Mouse (Mus musculus) kidney, adult 2 months (tissue): Measurements from ENCODE around the gene Pcmt1. TPM values are rescaled to one million over a fixed set of nuclear protein-coding genes. Genes with fewer than 3 reads are reported as not detected.
A peak's percentile ranks its signal among the peaks of the same experiment; 100 is the strongest.

ENCODE experiments used
- DNase-seq: peaks from one replicate; pipeline ENCODE4 v3.0.0; 2021
- H3K27ac ChIP-seq: fragments of 200-500 bp; 2 replicates; pipeline ENCODE4 v1.5.1; 2012; ENCODE audit warnings: low read depth, low read length, control low read depth, inconsistent platforms; ENCODE audit not compliant: insufficient read depth
- H3K27me3 ChIP-seq: fragments of 200-500 bp; replicated peaks from 2 replicates; pipeline ENCODE4 v1.6.1; 2012; ENCODE audit warnings: mild to moderate bottlenecking, moderate library complexity, low read length, inconsistent platforms; ENCODE audit not compliant: control insufficient read depth, insufficient read depth
- H3K36me3 ChIP-seq: fragments of 200-500 bp; 2 replicates; pipeline ENCODE4 v1.6.1; 2012; ENCODE audit warnings: mild to moderate bottlenecking, moderate library complexity, low read length, inconsistent platforms; ENCODE audit not compliant: control insufficient read depth, insufficient read depth
- H3K4me1 ChIP-seq: fragments of 200-500 bp; 2 replicates; pipeline ENCODE4 v1.6.1; 2011; ENCODE audit warnings: low read length; ENCODE audit not compliant: control insufficient read depth, insufficient read depth
- H3K4me3 ChIP-seq: fragments of 200-500 bp; 2 replicates; pipeline ENCODE4 v1.5.1; 2011; ENCODE audit warnings: mild to moderate bottlenecking, low read depth, low read length, control low read depth; ENCODE audit not compliant: insufficient read depth
- CTCF ChIP-seq: fragments of 200-500 bp; conservative IDR thresholded peaks from 2 replicates; pipeline ENCODE4 v1.5.1; 2011; ENCODE audit warnings: low read depth, mild to moderate bottlenecking, control low read depth, low read length, moderate library complexity, mixed read lengths; ENCODE audit not compliant: insufficient read depth, insufficient read length
- POLR2A ChIP-seq: fragments of 200-500 bp; IDR thresholded peaks from one replicate; pipeline ENCODE4 v1.6.1; 2011; ENCODE audit warnings: low read depth, low read length, control low read depth
- WGBS: fragments of 180-500 bp; shearing (Covaris S2); methylation state at CpG from one replicate; pipeline ENCODE4 v1.1.7; 2018; 5-methylcytosine and 5-hydroxymethylcytosine counted together
- polyA plus RNA-seq: library from polyadenylated mRNA; depleted of rRNA; stranded (reverse); fragments of >200 nt; gene quantifications from 2 replicates; pipeline ENCODE4 v1.2.3, GENCODE M21; 2012

Gene Pcmt1
- polyA plus RNA-seq, 1 experiment, result 38.4 TPM

DNA sequence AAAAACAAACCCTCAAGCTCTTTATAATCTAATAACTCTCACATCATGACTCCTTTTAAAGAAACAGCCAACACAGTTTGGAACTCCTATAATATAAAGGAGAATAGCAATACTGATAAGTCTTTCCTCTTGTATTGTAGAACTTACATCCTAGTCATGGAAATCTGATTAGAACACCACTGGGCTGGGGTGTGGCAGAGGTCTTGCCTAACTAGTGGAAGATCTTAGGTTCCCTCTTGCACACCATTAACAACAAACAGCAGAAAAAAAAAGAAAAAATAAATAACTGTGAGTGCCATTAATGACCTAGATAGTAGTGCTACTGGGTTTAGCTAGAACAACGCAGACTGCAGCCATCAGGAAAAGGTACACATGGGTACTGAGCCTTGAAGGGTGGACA, 16.0 kb downstream of the Pcmt1 start:
- Histone ChIP-seq H3K36me3 (no peaks in the 10 kb centered on the region), H3K4me3 (no peak overlapping the region), H3K27me3 (no peaks in the 10 kb centered on the region), H3K4me1 (no peaks in the 10 kb centered on the region; the same call in 1 of the 2 replicates), H3K27ac (no peak overlapping the region)
- no peak for DNase-seq
- no peak for TF ChIP-seq CTCF
- TF ChIP-seq POLR2A, result no peak
- 86% methylated on average over 1 of the region's 1 CpGs for WGBS

DNA sequence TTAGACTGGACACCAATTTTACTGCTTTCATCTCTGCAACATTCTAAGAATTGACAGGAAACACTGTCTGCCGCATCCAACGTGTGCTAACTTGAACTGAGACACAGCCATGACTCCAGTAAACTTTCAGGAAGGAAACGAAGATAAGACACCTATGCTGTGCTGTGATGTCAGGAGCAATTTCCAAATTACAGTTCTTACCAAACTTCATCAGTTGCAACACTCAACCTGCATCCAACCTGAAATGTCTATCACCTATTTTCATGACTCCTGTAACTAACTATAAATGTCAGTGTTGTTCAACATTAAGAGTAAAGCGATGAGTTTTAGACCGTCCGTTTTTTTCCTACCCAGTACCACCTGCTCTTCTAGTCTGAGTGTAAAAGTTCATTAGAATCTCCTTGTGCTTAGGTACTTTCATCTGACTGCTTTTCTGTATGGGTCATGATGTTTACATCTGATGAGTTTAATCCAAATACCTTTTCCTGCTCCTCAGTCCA, 16.9 kb downstream of the Pcmt1 start:
- Histone ChIP-seq H3K27me3 (no peaks in the 10 kb centered on the region), H3K4me1 (no peaks in the 10 kb centered on the region; the same call in 1 of the 2 replicates), H3K36me3 (no peaks in the 10 kb centered on the region), H3K4me3 (peak overlapping the region; percentile 89), H3K27ac (peak overlapping the region; percentile 95)
- TF ChIP-seq POLR2A (no peak), CTCF (no peak)
- 37% methylated on average over 6 of the region's 6 CpGs for WGBS
- DNase-seq, result no peak

- Histone ChIP-seq H3K27ac (peak overlapping the region; percentile 95), H3K36me3 (no peaks in the 10 kb centered on the region), H3K27me3 (no peaks in the 10 kb centered on the region), H3K4me3 (peak overlapping the region; percentile 89), H3K4me1 (no peaks in the 10 kb centered on the region; the same call in 1 of the 2 replicates)
- peak; percentile 95 for DNase-seq
- under 1% methylated on average over 64 of the region's 64 CpGs for WGBS
- TF ChIP-seq CTCF, result no peak
- peak; percentile 63 for TF ChIP-seq POLR2A
Observed at GRCm38 (mm10) chr10:7663159-7664026, 17.5 kb downstream of the Pcmt1 start.

DNA sequence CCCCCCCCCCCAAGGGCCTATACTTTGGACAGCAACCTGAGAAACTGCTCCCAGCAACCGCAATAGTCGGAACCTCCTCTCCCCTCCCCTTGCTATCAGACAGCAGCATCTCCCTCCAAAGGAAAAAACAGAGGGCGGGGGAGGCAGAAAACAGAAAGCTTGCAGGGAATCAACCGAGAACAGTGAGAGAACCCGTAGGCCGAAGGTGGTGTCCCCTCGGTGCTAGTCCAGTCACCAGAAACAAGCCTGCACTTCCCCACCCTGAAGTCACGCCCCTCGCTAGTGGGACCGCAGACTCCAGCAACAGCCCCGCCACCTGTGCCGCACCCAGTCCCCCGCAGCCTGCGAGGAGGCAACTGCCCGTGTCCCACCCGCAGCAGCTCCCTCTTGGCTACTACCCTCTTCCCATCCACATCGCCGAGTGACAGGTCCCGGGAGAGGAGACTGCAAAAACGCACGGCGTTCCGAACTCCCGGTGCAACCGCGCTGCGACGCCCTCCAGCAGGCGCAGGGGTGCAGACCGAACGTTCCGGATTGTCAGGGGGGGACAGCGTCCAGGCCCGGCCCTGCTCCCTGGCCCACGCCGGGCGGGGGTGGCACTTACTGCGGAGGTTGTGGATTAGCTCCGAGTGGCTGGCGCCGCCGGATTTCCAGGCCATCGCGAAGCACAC, 18.3 kb downstream of the Pcmt1 start:
- Histone ChIP-seq H3K27me3 (no peaks in the 10 kb centered on the region), H3K27ac (peak overlapping the region; percentile 95), H3K36me3 (no peaks in the 10 kb centered on the region), H3K4me3 (peak overlapping the region; percentile 89), H3K4me1 (no peaks in the 10 kb centered on the region; the same call in 1 of the 2 replicates)
- TF ChIP-seq CTCF (no peak), POLR2A (no peak)
- no peak for DNase-seq
- under 1% methylated on average over 44 of the region's 44 CpGs for WGBS

- Histone ChIP-seq H3K4me3 (no peak overlapping the region), H3K36me3 (peaks cover 3% of the 10 kb centered on the region; the same call in 1 of the 2 replicates), H3K4me1 (peaks cover under 1% of the 10 kb centered on the region; the same call in 1 of the 2 replicates), H3K27ac (no peak overlapping the region), H3K27me3 (no peaks in the 10 kb centered on the region)
- TF ChIP-seq CTCF (no peak), POLR2A (no peak)
- DNase-seq, result no peak
- WGBS, result 74% methylated on average over 2 of the region's 2 CpGs
Observed at GRCm38 (mm10) chr10:7651057-7651456, 29.9 kb downstream of the Pcmt1 start.

GRCm38 (mm10) chr10:7649059-7649458, 31.9 kb downstream of the Pcmt1 start:
- no peaks in the 10 kb centered on the region for H3K4me1 ChIP-seq
- no peak overlapping the region for H3K27ac ChIP-seq
- H3K27me3 ChIP-seq, result no peaks in the 10 kb centered on the region
- TF ChIP-seq CTCF (no peak), POLR2A (no peak)
- WGBS, result 77% methylated on average over 4 of the region's 4 CpGs
- no peak overlapping the region for H3K4me3 ChIP-seq
- DNase-seq, result no peak
- peaks cover 5% of the 10 kb centered on the region for H3K36me3 ChIP-seq

GRCm38 (mm10) chr10:7645911-7646310, 35.0 kb downstream of the Pcmt1 start:
- Histone ChIP-seq H3K4me1 (no peaks in the 10 kb centered on the region), H3K4me3 (no peak overlapping the region), H3K36me3 (peaks cover 7% of the 10 kb centered on the region), H3K27ac (no peak overlapping the region), H3K27me3 (no peaks in the 10 kb centered on the region)
- TF ChIP-seq POLR2A (no peak), CTCF (no peak)
- WGBS, result 88% methylated on average over 2 of the region's 2 CpGs
- no peak for DNase-seq
